Mouse (Mus musculus) layer of hippocampus, adult 2 months (tissue): ENCODE results near the gene Dclre1b. TPM values are rescaled to one million over a fixed set of nuclear protein-coding genes. Genes with fewer than 3 reads are reported as not detected.

Experiments used
- DNase-seq, 2 experiments: peaks; one replicate each; pipeline ENCODE4 v3.0.0; 2022; ENCODE audit warnings: low spot score in 2 of 2
- H3K27ac ChIP-seq: fragments of 200-600 bp; 2 replicates; pipeline ENCODE4 v1.8.1; 2022
- H3K4me3 ChIP-seq: fragments of 200-600 bp; 2 replicates; pipeline ENCODE4 v1.8.1; 2022; ENCODE audit warnings: mild to moderate bottlenecking
- CTCF ChIP-seq: fragments of 200-600 bp; conservative IDR thresholded peaks from 2 replicates; pipeline ENCODE4 v1.8.1; 2022; ENCODE audit warnings: antibody characterized with exemption, mild to moderate bottlenecking, moderate library complexity
- total RNA-seq, 2 experiments: library from RNA; stranded (reverse); gene quantifications; 2 replicates each; pipeline ENCODE4 v1.2.3; 2021

Dclre1b gene
- total RNA-seq, 2 experiments from 2014 or later = 9.8 to 10.0 TPM

GRCm38 (mm10) chr3:103779183-103779582 is 30.1 kb downstream of the Dclre1b start:
- DNase-seq = no peak
- H3K4me3 ChIP-seq = no peak overlapping the region
- TF ChIP-seq CTCF = no peak
- H3K27ac ChIP-seq = no peak overlapping the region

- no peak for DNase-seq
- Histone ChIP-seq H3K27ac (no peak overlapping the region), H3K4me3 (no peak overlapping the region)
- no peak for TF ChIP-seq CTCF
These were observed 30.6 kb downstream of the Dclre1b start for GRCm38 (mm10) chr3:103778660-103779059.

DNA sequence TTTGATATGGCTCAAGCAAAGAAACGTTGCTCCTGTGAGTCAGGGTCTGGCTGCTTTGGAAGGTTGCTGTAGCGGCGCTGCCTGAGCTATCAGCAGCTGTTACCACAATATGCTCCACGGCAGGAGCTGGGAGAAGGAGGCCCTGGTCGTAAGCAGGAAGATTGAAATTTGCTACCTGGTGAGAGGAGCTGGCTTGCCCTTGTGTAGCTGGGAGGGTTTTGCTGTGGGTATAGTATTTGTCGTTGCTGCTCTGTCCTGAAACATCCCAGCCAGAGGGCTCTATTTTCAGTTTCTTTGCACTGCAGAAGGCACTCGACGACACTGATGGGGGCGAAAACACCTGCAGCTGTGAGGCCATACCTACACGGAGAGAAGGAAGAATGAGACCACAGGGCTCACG is 31.3 kb downstream of the Dclre1b start:
- no peak for TF ChIP-seq CTCF
- DNase-seq = peak in 1 of 2 experiments; percentile 41
- H3K4me3 ChIP-seq = no peak overlapping the region
- H3K27ac ChIP-seq = peak overlapping the region; percentile 72

DNA sequence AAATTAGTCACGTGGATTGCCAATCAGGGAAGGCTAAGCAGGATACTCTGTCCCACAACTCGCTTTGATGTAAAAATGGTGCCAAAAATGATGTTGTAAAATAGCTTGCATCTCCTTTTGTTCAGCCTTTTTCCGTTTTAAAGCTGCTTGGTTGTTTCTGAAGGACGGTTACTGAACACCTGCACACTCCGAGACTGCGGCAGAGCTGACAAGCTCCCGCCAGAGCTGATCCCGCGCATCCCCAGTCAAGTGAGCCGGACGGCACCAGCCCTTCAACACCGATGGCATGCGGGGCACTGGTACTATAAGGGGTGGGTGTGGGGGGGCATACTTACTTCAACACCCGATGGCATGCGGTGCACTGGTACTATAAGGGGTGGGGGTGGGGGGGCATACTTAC is 35.2 kb downstream of the Dclre1b start:
- Histone ChIP-seq H3K4me3 (no peak overlapping the region), H3K27ac (peak overlapping the region; percentile 80; the same call in 1 of the 2 replicates)
- TF ChIP-seq CTCF = no peak
- DNase-seq = no peak

DNA sequence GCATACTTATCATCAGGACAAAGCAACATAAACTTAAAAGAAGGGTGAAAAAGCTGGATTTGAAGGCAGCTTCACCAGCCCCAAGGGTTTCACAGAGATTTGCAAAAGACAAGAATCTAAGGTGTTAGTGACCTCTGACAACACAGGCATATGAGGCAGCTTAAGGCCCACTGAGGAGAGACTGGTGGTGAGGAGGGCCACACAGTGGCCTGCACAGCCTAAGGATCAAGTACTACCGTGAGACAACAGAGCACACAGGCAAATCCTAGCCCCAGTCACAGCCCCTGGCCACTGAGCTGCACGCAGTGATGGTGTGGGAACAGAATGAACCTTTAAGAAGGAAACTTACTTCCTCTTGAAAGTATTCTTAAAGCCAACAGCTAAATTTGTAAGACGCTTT is 35.7 kb downstream of the Dclre1b start:
- H3K4me3 ChIP-seq = no peak overlapping the region
- peak overlapping the region; percentile 80 for H3K27ac ChIP-seq
- no peak for DNase-seq
- no peak for TF ChIP-seq CTCF

- no peak for DNase-seq
- no peak overlapping the region for H3K4me3 ChIP-seq
- TF ChIP-seq CTCF = no peak
- peak overlapping the region; percentile 80 for H3K27ac ChIP-seq
These were observed 36.4 kb downstream of the Dclre1b start for GRCm38 (mm10) chr3:103772846-103773245.

GRCm38 (mm10) chr3:103771531-103772130 is 37.6 kb downstream of the Dclre1b start:
- no peak for TF ChIP-seq CTCF
- peak overlapping the region; percentile 80 for H3K27ac ChIP-seq
- H3K4me3 ChIP-seq = no peak overlapping the region; the same call in 1 of the 2 replicates
- peak in 1 of 2 experiments; percentile 35 for DNase-seq

DNA sequence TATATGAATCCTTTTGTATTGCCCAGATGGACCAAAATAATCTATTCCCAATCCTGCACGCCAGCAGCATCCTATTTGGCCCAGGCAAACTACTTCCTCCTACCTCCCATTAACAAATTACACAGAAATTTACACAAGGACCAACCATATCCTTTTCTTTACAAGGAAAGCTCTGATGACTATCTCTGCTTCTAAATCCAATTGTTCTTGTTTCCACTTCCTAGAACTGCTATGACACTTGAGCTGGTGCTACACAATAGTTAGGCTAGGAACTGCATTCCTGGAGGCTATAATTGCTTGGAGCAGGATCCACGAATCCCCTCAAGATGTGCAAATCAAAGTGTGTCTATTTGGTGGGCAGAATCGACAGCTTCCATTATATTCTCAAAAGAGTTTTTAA is 42.5 kb downstream of the Dclre1b start:
- no peak for DNase-seq
- Histone ChIP-seq H3K27ac (no peak overlapping the region), H3K4me3 (no peak overlapping the region)
- TF ChIP-seq CTCF = no peak

DNA sequence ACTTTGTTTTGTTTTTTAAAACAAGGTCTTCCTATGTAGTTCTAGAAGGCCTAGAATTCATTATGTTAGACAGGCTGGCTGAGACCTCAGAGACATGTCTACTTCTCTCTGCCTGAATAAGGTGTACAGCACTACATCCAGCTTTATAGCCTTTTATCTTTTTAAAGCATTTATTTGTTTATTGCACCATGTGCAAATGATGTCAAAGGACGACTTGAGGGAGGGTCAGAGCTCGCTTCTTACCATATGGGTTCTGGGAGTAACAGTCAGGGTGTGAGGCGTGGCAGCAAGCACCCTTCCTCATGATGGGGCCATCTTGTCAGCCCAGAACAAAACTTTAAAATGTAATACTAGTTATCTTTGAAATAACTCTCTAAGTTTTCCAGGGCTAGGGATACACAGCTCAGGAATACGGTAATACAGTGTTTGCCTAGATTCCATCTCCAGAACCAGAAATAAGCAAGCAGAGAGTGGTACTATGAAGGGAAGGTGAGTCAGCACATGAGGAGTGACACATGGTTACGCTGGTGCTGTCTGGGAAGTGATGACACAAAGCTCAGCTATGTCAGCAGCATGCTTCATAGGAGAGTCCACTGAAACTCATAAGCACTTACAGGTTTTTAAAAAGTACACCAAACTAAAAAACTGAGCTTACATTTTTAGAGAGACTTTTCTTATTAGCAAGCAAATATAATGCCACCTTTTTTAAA is 49.8 kb downstream of the Dclre1b start:
- no peak for DNase-seq
- TF ChIP-seq CTCF = no peak
- Histone ChIP-seq H3K4me3 (no peak overlapping the region), H3K27ac (no peak overlapping the region)

- no peak overlapping the region for H3K27ac ChIP-seq
- no peak for DNase-seq
- TF ChIP-seq CTCF = peak; percentile 29; the same call in 1 of the 2 replicates
- H3K4me3 ChIP-seq = no peak overlapping the region
These were observed 50.8 kb downstream of the Dclre1b start for GRCm38 (mm10) chr3:103758456-103758855.

DNA sequence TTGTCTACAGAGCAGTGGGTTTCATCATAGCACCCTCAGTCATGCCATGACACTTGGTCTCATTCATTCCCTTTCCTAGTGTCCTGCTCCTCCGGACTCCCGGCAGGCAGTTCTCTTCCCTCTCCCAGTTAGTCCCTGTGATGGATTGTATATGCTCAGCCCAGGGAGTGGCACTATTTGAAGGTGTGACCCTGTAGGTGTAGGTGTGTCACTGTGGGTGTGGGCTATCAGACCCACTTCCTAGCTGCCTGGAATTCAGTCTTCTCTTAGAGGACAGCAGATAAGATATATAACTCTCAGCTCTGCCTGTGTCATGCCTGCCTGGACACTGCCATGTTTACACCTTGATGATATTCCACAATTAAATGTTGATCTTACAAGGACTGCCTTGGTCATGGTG is 52.3 kb downstream of the Dclre1b start:
- TF ChIP-seq CTCF = no peak
- no peak overlapping the region for H3K4me3 ChIP-seq
- DNase-seq = no peak
- H3K27ac ChIP-seq = no peak overlapping the region

- Histone ChIP-seq H3K4me3 (no peak overlapping the region), H3K27ac (no peak overlapping the region)
- no peak for TF ChIP-seq CTCF
- DNase-seq = no peak
These were observed 53.9 kb downstream of the Dclre1b start for GRCm38 (mm10) chr3:103755351-103755750.

DNA sequence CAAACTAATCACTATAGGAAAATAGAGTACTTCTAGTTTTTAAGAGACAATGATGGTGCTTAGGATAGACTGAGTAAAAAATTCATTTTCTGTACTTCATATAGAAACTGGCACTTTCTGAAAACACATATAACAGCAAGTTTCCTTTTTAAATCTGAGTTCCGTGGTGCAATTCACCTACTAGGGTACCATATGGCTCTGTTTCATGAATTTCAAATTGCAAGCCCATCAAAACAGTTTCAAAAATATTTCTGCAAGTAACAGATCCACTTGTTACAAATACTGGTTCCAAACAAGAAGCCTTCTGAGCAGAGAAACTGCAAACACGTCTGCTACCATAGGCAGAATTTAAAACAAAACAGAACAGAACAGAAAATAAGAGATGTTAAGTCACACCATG is 57.7 kb downstream of the Dclre1b start:
- Histone ChIP-seq H3K4me3 (no peak overlapping the region), H3K27ac (no peak overlapping the region)
- TF ChIP-seq CTCF = no peak
- DNase-seq = no peak

Other genes starting within 250 kb of the Dclre1b start
- gene Syt6, start 234.2 kb downstream of the Dclre1b start, total RNA-seq = 1 to 10 TPM; 6.2 to 6.3 TPM
- gene Atg4a-ps, start 163.4 kb downstream of the Dclre1b start, total RNA-seq = 1 to 10 TPM in 1 of 2 experiments, not detected in 1; 1.9 TPM
- 10 to 100 TPM; 13.6 to 14.2 TPM for gene Olfml3, start 71.4 kb downstream of the Dclre1b start, total RNA-seq
- gene Gm10964, start 70.1 kb downstream of the Dclre1b start, total RNA-seq = not detected
- gene Hipk1, start 17.9 kb downstream of the Dclre1b start, total RNA-seq = 100 to 1,000 TPM; 128 to 134 TPM
- 10 to 100 TPM; 12.7 to 13.3 TPM for gene Ap4b1, start 76 bp upstream of the Dclre1b start, total RNA-seq
- under 1 TPM; 0.27 to 0.31 TPM for gene Gm43064, start 129 bp upstream of the Dclre1b start, total RNA-seq
- 1 to 10 TPM; 1.5 to 2.0 TPM for gene Bcl2l15, start 23.2 kb upstream of the Dclre1b start, total RNA-seq
- gene Ptpn22, start 50.4 kb upstream of the Dclre1b start, total RNA-seq = 1 to 10 TPM in 1 of 2 experiments, under 1 TPM in 1; 0.88 to 2.0 TPM
- 10 to 100 TPM; 21.1 to 22.0 TPM for gene Rsbn1, start 104.7 kb upstream of the Dclre1b start, total RNA-seq
- 10 to 100 TPM; 42.2 to 43.2 TPM for gene Phtf1, start 158.7 kb upstream of the Dclre1b start, total RNA-seq